20 mouse cellular contexts compared by ENCODE assay signal in genomic region chrX:134919220-134919619, GRCm38 (mm10). TPM values are rescaled to one million over a fixed set of nuclear protein-coding genes. Genes with fewer than 3 reads are reported as not detected.
DNase-seq lines count a peak whose midpoint lies in the region; ATAC-seq and TF ChIP-seq lines count a peak whose summit lies in the region.
"Had no signal": no experiment of that assay in that cellular context is flagged by ENCODE, and none has a peak within 500 bp of the region (broad histone marks: within the 10 kb centered on the region; RNA-seq: fewer than 3 reads in every experiment).

No protein-coding gene starts in this region.

- H3K27me3 ChIP-seq in intestine, embryonic 16.5 days (replicated peaks; ENCODE audit: control insufficient read depth, insufficient read depth, low read length): no peaks in the 10 kb centered on the region
- no peaks in the 10 kb centered on the region for H3K27me3 ChIP-seq in intestine, embryonic 15.5 days (replicated peaks)
- no peaks in the 10 kb centered on the region for H3K27me3 ChIP-seq in intestine, postnatal 0 days (replicated peaks; ENCODE audit: control insufficient read depth, insufficient read depth, low read length)
- H3K27me3 ChIP-seq: CH12.LX had no signal

- no peaks in the 10 kb centered on the region for H3K4me1 ChIP-seq in intestine, embryonic 16.5 days (ENCODE audit: control insufficient read depth, insufficient read depth, low read length)
- H3K4me1 ChIP-seq in intestine, embryonic 15.5 days (replicated peaks): no peaks in the 10 kb centered on the region
- no peaks in the 10 kb centered on the region for H3K4me1 ChIP-seq in intestine, postnatal 0 days (replicated peaks; ENCODE audit: control insufficient read depth, insufficient read depth, low read length)

- H3K36me3 ChIP-seq in intestine, embryonic 16.5 days (ENCODE audit: control insufficient read depth, insufficient read depth, low read length): no peaks in the 10 kb centered on the region
- no peaks in the 10 kb centered on the region for H3K36me3 ChIP-seq in intestine, embryonic 15.5 days
- no peaks in the 10 kb centered on the region for H3K36me3 ChIP-seq in intestine, postnatal 0 days (ENCODE audit: control insufficient read depth, insufficient read depth)
- H3K36me3 ChIP-seq: G1E had no signal

- no peak overlapping the region for H3K4me2 ChIP-seq in intestine, embryonic 16.5 days (ENCODE audit: low read depth, low read length)
- no peak overlapping the region for H3K4me2 ChIP-seq in intestine, embryonic 15.5 days (replicated peaks)
- no peak overlapping the region for H3K4me2 ChIP-seq in intestine, postnatal 0 days (replicated peaks; ENCODE audit: low read depth)

- 42% methylated on average over 1 of the region's 1 CpGs for WGBS in intestine, embryonic 16.5 days
- 45% methylated on average over 1 of the region's 1 CpGs for WGBS in intestine, embryonic 15.5 days
- 31% methylated on average over 1 of the region's 1 CpGs for WGBS in intestine, postnatal 0 days

- H3K27ac ChIP-seq in intestine, embryonic 16.5 days (ENCODE audit: low read length): no peak overlapping the region
- H3K27ac ChIP-seq in intestine, embryonic 15.5 days: no peak overlapping the region
- no peak overlapping the region for H3K27ac ChIP-seq in intestine, postnatal 0 days (ENCODE audit: low read depth, low read length)

- H3K9ac ChIP-seq in intestine, embryonic 16.5 days (ENCODE audit: low read depth, low read length): no peak overlapping the region
- no peak overlapping the region for H3K9ac ChIP-seq in intestine, embryonic 15.5 days
- H3K9ac ChIP-seq in intestine, postnatal 0 days (ENCODE audit: low read depth, low read length): no peak overlapping the region

- no peak for TF ChIP-seq CTCF in intestine, postnatal 0 days (IDR thresholded peaks at IDR 0.05; ENCODE audit: low read depth)

- DNase-seq in cerebellum, adult 9-11 months: no peak
- DNase-seq: adrenal gland, adult 2 months; adrenal gland, adult 8-10 months; adrenal gland, postnatal 10 days; adrenal gland, postnatal 14 days; adrenal gland, postnatal 25 days; adrenal gland, postnatal 36 days; B cell, adult 2 months; cerebellum, adult 11 months; cerebellum, adult 11-12 months; cerebellum, adult 18-20 months had no signal

- ATAC-seq in intestine, embryonic 16.5 days: peak; percentile 71
- no peak for ATAC-seq in intestine, embryonic 15.5 days
- ATAC-seq in intestine, postnatal 0 days: peak; percentile 78
- ATAC-seq: activated CD4-positive, CD25-positive, alpha-beta regulatory T cell, adult 4 months; CD4-positive, CD25-positive, alpha-beta regulatory T cell, adult 4 months; Patski had no signal

- H3K4me3 ChIP-seq in intestine, embryonic 16.5 days (ENCODE audit: low read length): no peak overlapping the region
- no peak overlapping the region for H3K4me3 ChIP-seq in intestine, embryonic 15.5 days (replicated peaks)
- H3K4me3 ChIP-seq in intestine, postnatal 0 days (ENCODE audit: low read depth, low read length): no peak overlapping the region

- H3K9me3 ChIP-seq in intestine, embryonic 16.5 days (ENCODE audit: control insufficient read depth, low read length): no peaks in the 10 kb centered on the region
- H3K9me3 ChIP-seq in intestine, embryonic 15.5 days: no peaks in the 10 kb centered on the region
- H3K9me3 ChIP-seq in intestine, postnatal 0 days (ENCODE audit: control insufficient read depth): no peaks in the 10 kb centered on the region
- H3K9me3 ChIP-seq: G1E had no signal

RNA-seq across cellular contexts. Expression of gene Nxf2, which starts 45.3 kb away (rescaled TPM):
- 0.29 and 0.43 TPM in 2 replicates for polyA plus RNA-seq in intestine, embryonic 16.5 days (2015; fragmentation: Nextera tagmentation; extraction: Ambion mirVana)
- 0.45 and 0.64 TPM in 2 replicates for polyA plus RNA-seq in intestine, embryonic 15.5 days (2015; fragmentation: Nextera tagmentation; extraction: Ambion mirVana)
- polyA plus RNA-seq in intestine, postnatal 0 days (2015; fragmentation: Nextera tagmentation; extraction: Ambion mirVana): 0.12 TPM in 2 replicates
- polyA plus RNA-seq: adrenal gland, adult 2 months; C2C12; G1E; Patski had no signal
